In genomic region chr14:26970439-26970932, GRCm38 (mm10) we compare ENCODE assay signal across 7 mouse cellular contexts. TPM values are rescaled to one million over a fixed set of nuclear protein-coding genes. Genes with fewer than 3 reads are reported as not detected.
DNase-seq lines count a peak whose midpoint lies in the region; ATAC-seq lines count a peak whose summit lies in the region.

No protein-coding gene starts in this region.

- H3K9ac ChIP-seq in intestine, embryonic 14.5 days (ENCODE audit: low read length): peak overlapping the region; percentile 92

- peak; percentile 98 to 100 for DNase-seq in adrenal gland, adult 18-20 months (ENCODE audit: low spot score in 2 of 2)
- peak; percentile 97 for DNase-seq in embryo, embryonic 11 days
- peak; percentile 97 for DNase-seq in gastrocnemius, postnatal 25 days
- peak; percentile 100 for DNase-seq in intestine, embryonic 14.5 days (ENCODE audit: low spot score)
- peak; percentile 96 to 97 for DNase-seq in left cerebral cortex, postnatal 25 days (ENCODE audit: low spot score in 2 of 2)
- DNase-seq in midbrain, embryonic 10.5 days (ENCODE audit: low spot score): peak; percentile 98
- DNase-seq in right cerebral cortex, postnatal 4 days: peak; percentile 100

- no peaks in the 10 kb centered on the region for H3K9me3 ChIP-seq in intestine, embryonic 14.5 days (ENCODE audit: control insufficient read depth, low read length)
- no peaks in the 10 kb centered on the region for H3K9me3 ChIP-seq in midbrain, embryonic 10.5 days (replicated peaks)

- peaks cover 8% of the 10 kb centered on the region for H3K4me1 ChIP-seq in intestine, embryonic 14.5 days (replicated peaks; ENCODE audit: control insufficient read depth, insufficient read depth, low read length)
- peaks cover 14% of the 10 kb centered on the region for H3K4me1 ChIP-seq in midbrain, embryonic 10.5 days

- WGBS in intestine, embryonic 14.5 days: under 1% methylated on average over 52 of the region's 53 CpGs
- WGBS in midbrain, embryonic 10.5 days: under 1% methylated on average over 52 of the region's 53 CpGs

- H3K4me3 ChIP-seq in intestine, embryonic 14.5 days (ENCODE audit: low read depth, low read length): peak overlapping the region; percentile 63
- H3K4me3 ChIP-seq in midbrain, embryonic 10.5 days: peak overlapping the region; percentile 94

- peak overlapping the region; percentile 73 for H3K4me2 ChIP-seq in intestine, embryonic 14.5 days (ENCODE audit: low read length)

- no peaks in the 10 kb centered on the region for H3K36me3 ChIP-seq in intestine, embryonic 14.5 days (ENCODE audit: control insufficient read depth, insufficient read depth, low read length)
- H3K36me3 ChIP-seq in midbrain, embryonic 10.5 days: no peaks in the 10 kb centered on the region

- intact Hi-C loops in left cerebral cortex, postnatal 25 days (cut with DNase I): loop anchor here (5.0 kb wide), 1 partner anchor 303 kb away; the partner anchor contains the start of gene Pde12

- peak overlapping the region; percentile 79 for H3K27ac ChIP-seq in intestine, embryonic 14.5 days (ENCODE audit: low read depth)
- peak overlapping the region; percentile 93 for H3K27ac ChIP-seq in midbrain, embryonic 10.5 days (replicated peaks)

- peak; percentile 99 for ATAC-seq in intestine, embryonic 14.5 days (replicated peaks; ENCODE audit: low FRiP score, low TSS enrichment, low read depth)

- H3K27me3 ChIP-seq in intestine, embryonic 14.5 days (replicated peaks; ENCODE audit: control insufficient read depth, insufficient read depth, low read length): no peaks in the 10 kb centered on the region
- peaks cover 14% of the 10 kb centered on the region for H3K27me3 ChIP-seq in midbrain, embryonic 10.5 days (ENCODE audit: low read depth, poor library complexity, severe bottlenecking)

RNA-seq across cellular contexts. Expression of gene Appl1, which starts 0.5 kb away (rescaled TPM):
- total RNA-seq in adrenal gland, adult 18-20 months (2021): 10 to 100 TPM; 33.5 to 37.9 TPM
- 10 to 100 TPM; 15.9 to 17.3 TPM for total RNA-seq in gastrocnemius, postnatal 25 days (2021)
- polyA plus RNA-seq in intestine, embryonic 14.5 days (2014; fragmentation: Nextera tagmentation; extraction: Ambion mirVana): 38.4 and 43.8 TPM in 2 replicates
- 10 to 100 TPM; 66.4 to 67.8 TPM for total RNA-seq in left cerebral cortex, postnatal 25 days (2021)
- polyA plus RNA-seq in midbrain, embryonic 10.5 days (2016; fragmentation: Nextera tagmentation; extraction: Ambion mirVana): 26.1 and 30.1 TPM in 2 replicates

RNA-seq across cellular contexts. Expression of gene Hesx1, which starts 23.7 kb away (rescaled TPM):
- total RNA-seq in adrenal gland, adult 18-20 months (2021): not detected
- total RNA-seq in gastrocnemius, postnatal 25 days (2021): not detected
- 0.31 and 0.37 TPM in 2 replicates for polyA plus RNA-seq in intestine, embryonic 14.5 days (2014; fragmentation: Nextera tagmentation; extraction: Ambion mirVana)
- total RNA-seq in left cerebral cortex, postnatal 25 days (2021): not detected
- polyA plus RNA-seq in midbrain, embryonic 10.5 days (2016; fragmentation: Nextera tagmentation; extraction: Ambion mirVana): 0.39 and 1.1 TPM in 2 replicates

Comparison
In these comparisons a context has a peak if more than half of its experiments do, and no peak if none do; other contexts are left out.
1. Peak in every context shown above with its lines: DNase-seq, ATAC-seq, H3K4me3 ChIP-seq and H3K27ac ChIP-seq.